Mouse (Mus musculus) CH12F3 (cell line): Measurements from ENCODE around the gene Gm8229.
"Not testable (repeated sequence)": the region's sequence is repeated elsewhere in the genome, so short reads cannot be mapped to it uniquely, and the experiment has no call there.

Experiments
- in situ Hi-C: fragments of 300-500 bp; cut with MboI; formaldehyde crosslinking; loops from 2 replicates; pipeline ENCODE4 v1.14.3; 2020; ENCODE audit warnings: low sequenced_read_pairs

The Gm8229 gene

DNA sequence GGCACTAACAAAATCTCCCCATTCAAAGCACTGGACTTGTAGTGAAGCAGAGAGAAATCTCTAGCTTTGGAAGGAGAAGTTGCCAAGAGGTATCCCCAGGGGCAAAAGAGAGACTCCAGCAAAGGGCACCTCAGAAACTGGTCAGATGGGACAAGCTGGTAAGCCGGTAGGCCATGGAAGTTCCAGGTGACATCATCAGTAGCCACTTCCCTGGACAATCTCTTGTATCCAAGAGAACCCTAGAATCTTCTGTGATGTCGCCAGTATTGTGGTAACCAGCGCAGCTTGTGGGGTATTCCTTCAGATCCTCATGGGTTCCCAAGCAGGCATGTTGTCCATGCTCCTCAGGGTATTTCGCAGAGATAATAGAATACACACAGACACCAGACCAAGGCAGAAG, at the start of gene Gm8229:
Gene Gm8229 (plus strand): TSS at position 301 of the 400 bp plus-strand sequence.
- in situ Hi-C loops = not testable (repeated sequence)

DNA sequence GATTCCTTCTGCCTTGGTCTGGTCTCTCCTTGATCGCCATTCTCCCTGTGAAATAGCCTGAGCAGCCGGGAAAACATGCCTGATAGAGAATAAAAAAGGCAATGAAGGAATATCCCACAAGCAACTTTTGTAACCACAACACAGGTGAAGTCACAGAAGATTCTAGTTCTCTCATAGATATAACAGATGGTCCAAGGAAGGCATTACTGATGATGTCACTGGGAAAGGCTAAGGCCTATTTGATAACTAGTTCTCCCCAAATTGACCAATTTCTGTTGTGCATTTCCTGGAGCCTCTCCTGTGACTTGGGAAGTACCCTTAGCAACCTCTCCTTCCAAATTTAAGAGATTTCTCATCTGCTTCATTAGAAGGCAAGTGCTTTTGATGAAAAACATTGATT, 26.7 kb upstream of the Gm8229 start, which contains the start of gene Gm5930:
Gene Gm5930 (minus strand): TSS at position 101 of the 400 bp plus-strand sequence.
- in situ Hi-C loops = not testable (repeated sequence)

DNA sequence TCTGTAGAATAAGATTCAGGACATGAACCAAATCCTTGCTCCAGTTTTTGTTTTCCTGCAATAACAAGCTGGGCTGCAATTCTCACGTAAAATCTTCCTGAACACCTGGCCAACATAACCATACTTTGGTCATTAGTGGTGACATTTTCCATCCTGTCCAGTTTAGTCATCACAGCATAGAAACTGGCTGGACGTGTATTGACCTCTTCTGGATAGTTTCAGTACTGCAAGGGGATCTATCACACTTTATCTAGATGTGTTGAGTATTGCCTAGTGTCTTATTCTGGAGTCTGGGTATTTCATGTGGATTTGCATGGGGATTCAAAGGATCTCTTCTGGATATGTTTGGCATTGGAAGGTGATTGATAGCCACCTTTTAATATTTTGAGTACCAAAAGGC, 3.7 kb upstream of the Gm8229 start:
- in situ Hi-C loops = not testable (repeated sequence)

DNA sequence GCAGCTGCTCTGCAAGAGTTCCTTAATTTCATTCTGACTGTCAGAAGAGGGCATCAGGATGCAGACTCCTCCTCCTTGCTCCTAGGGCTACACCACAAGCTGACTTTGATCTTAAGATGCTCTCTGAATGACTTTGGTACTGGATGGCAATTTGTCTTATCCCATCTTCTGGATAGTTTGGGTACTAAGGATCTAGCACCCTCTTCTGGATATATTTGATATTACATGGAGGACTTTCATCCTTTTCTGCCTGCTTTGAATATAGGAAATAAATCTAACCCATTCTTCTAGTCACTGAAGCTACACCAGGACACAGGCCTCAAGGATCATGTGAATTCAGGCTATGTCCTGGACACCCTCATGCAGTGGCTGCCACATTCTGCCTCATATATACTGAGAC, 2.9 kb upstream of the Gm8229 start:
- in situ Hi-C loops = not testable (repeated sequence)

DNA sequence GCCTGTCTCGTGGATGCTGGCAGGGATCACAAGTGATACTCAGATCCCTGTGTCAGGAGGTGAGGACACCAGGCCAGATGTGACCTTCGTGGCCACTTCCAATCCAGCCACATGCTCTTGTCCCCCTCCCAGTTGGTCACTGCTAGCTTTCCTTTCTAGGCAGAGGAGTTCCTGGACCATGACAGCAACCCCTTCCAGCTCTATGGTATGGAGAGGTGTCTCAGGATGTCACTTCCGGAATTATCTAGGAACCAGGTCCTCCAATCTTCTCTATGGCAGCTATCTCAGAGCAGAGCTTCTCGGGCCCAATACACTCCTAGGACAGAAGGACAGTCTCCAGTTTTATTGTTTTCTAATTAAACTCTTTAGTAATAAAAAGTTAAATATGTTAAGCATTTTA, 19.1 kb downstream of the Gm8229 start:
- in situ Hi-C loops = not testable (repeated sequence)

DNA sequence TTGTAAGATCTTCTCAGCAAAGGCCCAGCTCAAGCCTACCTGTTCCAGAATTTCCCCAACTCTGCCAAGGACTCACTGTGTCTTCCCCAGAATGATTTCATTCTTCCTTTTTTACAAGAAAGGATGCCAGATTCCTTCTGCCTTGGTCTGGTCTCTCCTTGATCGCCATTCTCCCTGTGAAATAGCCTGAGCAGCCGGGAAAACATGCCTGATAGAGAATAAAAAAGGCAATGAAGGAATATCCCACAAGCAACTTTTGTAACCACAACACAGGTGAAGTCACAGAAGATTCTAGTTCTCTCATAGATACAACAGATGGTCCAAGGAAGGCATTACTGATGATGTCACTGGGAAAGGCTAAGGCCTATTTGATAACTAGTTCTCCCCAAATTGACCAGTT, 45.4 kb downstream of the Gm8229 start, which contains the start of gene Gm3371:
Gene Gm3371 (minus strand): TSS at position 101 of the 400 bp plus-strand sequence.
- in situ Hi-C loops = not testable (repeated sequence)
